Mouse (Mus musculus) liver, postnatal 0 days (tissue): ENCODE results near the gene Dnajb12. TPM values are rescaled to one million over a fixed set of nuclear protein-coding genes. Genes with fewer than 3 reads are reported as not detected.

ENCODE experiments used
- ATAC-seq: fragments of 200-750 bp; cut with Nextera tagmentation; 2 replicates; pipeline ENCODE4 v1.8.0; 2017; ENCODE audit warnings: mild to moderate bottlenecking, moderate library complexity
- DNase-seq: peaks from one replicate; pipeline ENCODE4 v3.0.0-alpha.2; 2016
- H3K27ac ChIP-seq: fragments of 300-500 bp; sonication (generic); 2 replicates; pipeline ENCODE4 v1.5.1; 2014; ENCODE audit warnings: antibody characterized with exemption, moderate library complexity, mild to moderate bottlenecking, low read depth
- H3K27me3 ChIP-seq: fragments of 300-500 bp; sonication (generic); 2 replicates; pipeline ENCODE4 v1.6.1; 2014; ENCODE audit warnings: low read length, control low read depth, mixed read lengths; ENCODE audit not compliant: insufficient read depth
- H3K36me3 ChIP-seq: fragments of 300-500 bp; sonication (generic); replicated peaks from 2 replicates; pipeline ENCODE4 v1.6.1; 2014; ENCODE audit warnings: mild to moderate bottlenecking, control low read depth, low read length, moderate library complexity, mixed read lengths; ENCODE audit not compliant: insufficient read depth
- H3K4me1 ChIP-seq: fragments of 300-500 bp; sonication (generic); 2 replicates; pipeline ENCODE4 v1.6.1; 2014; ENCODE audit warnings: antibody characterized with exemption, mild to moderate bottlenecking, control low read depth; ENCODE audit not compliant: insufficient read depth
- H3K4me2 ChIP-seq: fragments of 300-500 bp; sonication (generic); 2 replicates; pipeline ENCODE4 v1.6.1; 2014; ENCODE audit warnings: low read depth, mild to moderate bottlenecking, low read length, moderate library complexity, mixed read lengths
- H3K4me3 ChIP-seq: fragments of 300-500 bp; sonication (generic); 2 replicates; pipeline ENCODE4 v1.5.1; 2014; ENCODE audit warnings: low read depth, low read length
- H3K9ac ChIP-seq: fragments of 300-500 bp; sonication (generic); replicated peaks from 2 replicates; pipeline ENCODE4 v1.6.1; 2014; ENCODE audit warnings: mild to moderate bottlenecking, moderate library complexity
- H3K9me3 ChIP-seq: fragments of 300-500 bp; sonication (generic); 2 replicates; pipeline ENCODE4 v1.6.1; 2016; ENCODE audit warnings: mild to moderate bottlenecking, control low read depth, low read length, mixed read lengths
- CTCF ChIP-seq: sonication (generic); IDR thresholded peaks from 2 replicates; pipeline ENCODE4 v1.5.1; 2016; ENCODE audit warnings: antibody characterized with exemption, low read depth
- EP300 ChIP-seq: IDR thresholded peaks from 2 replicates; pipeline ENCODE4 v1.6.1; 2016; ENCODE audit warnings: antibody characterized with exemption, low read depth, mild to moderate bottlenecking
- WGBS: fragments of 180-500 bp; shearing (Covaris S2); extraction: QIAGEN DNeasy Blood & Tissue Kit; methylation state at CpG from one replicate; pipeline ENCODE4 v1.1.7; 2014; ENCODE audit not compliant: insufficient replicate concordance; 5-methylcytosine and 5-hydroxymethylcytosine counted together
- polyA plus RNA-seq: library from polyadenylated mRNA; unstranded; fragments of >200 nt; fragmentation: Nextera tagmentation; extraction: Ambion mirVana; gene quantifications from 2 replicates; pipeline ENCODE4 v1.2.1, GENCODE M21; 2015

Gene Dnajb12
- polyA plus RNA-seq, 1 experiment from 2014 or later: 17.0 TPM

GRCm38 (mm10) chr10:59884327-59885173 is 5.2 kb downstream of the Dnajb12 start:
- H3K4me3 ChIP-seq: no peak overlapping the region
- H3K9me3 ChIP-seq: no peaks in the 10 kb centered on the region
- peaks cover 7% of the 10 kb centered on the region for H3K36me3 ChIP-seq
- WGBS: 88% methylated on average over 10 of the region's 10 CpGs
- H3K4me1 ChIP-seq: peaks cover 59% of the 10 kb centered on the region
- no peak overlapping the region for H3K4me2 ChIP-seq
- ATAC-seq (no peak), DNase-seq (no peak)
- no peaks in the 10 kb centered on the region for H3K27me3 ChIP-seq
- H3K27ac ChIP-seq: peak overlapping the region; percentile 48
- no peak overlapping the region for H3K9ac ChIP-seq
- no peak for TF ChIP-seq EP300
- TF ChIP-seq CTCF: no peak

GRCm38 (mm10) chr10:59885174-59886080 is 6.1 kb downstream of the Dnajb12 start:
- Histone ChIP-seq H3K4me2 (no peak overlapping the region), H3K4me3 (no peak overlapping the region), H3K27ac (peak overlapping the region; percentile 48), H3K4me1 (peaks cover 58% of the 10 kb centered on the region), H3K9ac (no peak overlapping the region), H3K9me3 (no peaks in the 10 kb centered on the region), H3K27me3 (no peaks in the 10 kb centered on the region), H3K36me3 (peaks cover 13% of the 10 kb centered on the region)
- 67% methylated on average over 14 of the region's 14 CpGs for WGBS
- no peak for ATAC-seq
- no peak for TF ChIP-seq CTCF
- TF ChIP-seq EP300: no peak
- no peak for DNase-seq

GRCm38 (mm10) chr10:59886081-59886466 is 6.7 kb downstream of the Dnajb12 start:
- Histone ChIP-seq H3K4me1 (peaks cover 52% of the 10 kb centered on the region), H3K9me3 (no peaks in the 10 kb centered on the region), H3K27me3 (no peaks in the 10 kb centered on the region), H3K27ac (no peak overlapping the region), H3K4me2 (no peak overlapping the region), H3K9ac (no peak overlapping the region), H3K36me3 (peaks cover 18% of the 10 kb centered on the region), H3K4me3 (no peak overlapping the region)
- ATAC-seq: no peak
- DNase-seq: no peak
- no peak for TF ChIP-seq EP300
- TF ChIP-seq CTCF: no peak
- 96% methylated on average over 1 of the region's 1 CpGs for WGBS

- Histone ChIP-seq H3K27me3 (no peaks in the 10 kb centered on the region), H3K36me3 (peaks cover 32% of the 10 kb centered on the region), H3K9me3 (no peaks in the 10 kb centered on the region), H3K4me3 (no peak overlapping the region), H3K4me2 (no peak overlapping the region), H3K9ac (no peak overlapping the region), H3K4me1 (peaks cover 41% of the 10 kb centered on the region), H3K27ac (peak overlapping the region; percentile 34)
- ATAC-seq: no peak
- no peak for DNase-seq
- 62% methylated on average over 5 of the region's 5 CpGs for WGBS
- TF ChIP-seq CTCF (no peak), EP300 (no peak)
Measured at GRCm38 (mm10) chr10:59887432-59887831, 8.1 kb downstream of the Dnajb12 start.

- Histone ChIP-seq H3K4me2 (no peak overlapping the region), H3K9ac (no peak overlapping the region), H3K36me3 (peaks cover 45% of the 10 kb centered on the region), H3K9me3 (no peaks in the 10 kb centered on the region), H3K27me3 (no peaks in the 10 kb centered on the region), H3K4me3 (no peak overlapping the region), H3K4me1 (peaks cover 37% of the 10 kb centered on the region), H3K27ac (no peak overlapping the region)
- ATAC-seq (no peak), DNase-seq (no peak)
- 61% methylated on average over 7 of the region's 7 CpGs for WGBS
- TF ChIP-seq EP300: no peak
- TF ChIP-seq CTCF: no peak
Measured at GRCm38 (mm10) chr10:59889339-59889738, 10.0 kb downstream of the Dnajb12 start.
